Mouse (Mus musculus) stomach, embryonic 14.5 days (tissue): ENCODE data around the gene Olfr857. TPM values are rescaled to one million over a fixed set of nuclear protein-coding genes. Genes with fewer than 3 reads are reported as not detected.
"Not testable (repeated sequence)": the region's sequence is repeated elsewhere in the genome, so short reads cannot be mapped to it uniquely, and the experiment has no call there.

Experiments
- ATAC-seq: fragments of 200-750 bp; cut with Nextera tagmentation; 2 replicates; pipeline ENCODE4 v1.8.0; 2017; ENCODE audit warnings: low read depth, moderate TSS enrichment; ENCODE audit not compliant: insufficient number of reproducible peaks, insufficient read depth, low FRiP score
- H3K27ac ChIP-seq: fragments of 300-500 bp; sonication (generic); 2 replicates; pipeline ENCODE4 v1.5.1; 2014; ENCODE audit warnings: mild to moderate bottlenecking, low read length, moderate library complexity, mixed read lengths
- H3K27me3 ChIP-seq: fragments of 300-500 bp; sonication (generic); 2 replicates; pipeline ENCODE4 v1.6.1; 2014; ENCODE audit warnings: low read length, control low read depth, mixed read lengths; ENCODE audit not compliant: control insufficient read depth, insufficient read depth
- H3K36me3 ChIP-seq: fragments of 300-500 bp; sonication (generic); 2 replicates; pipeline ENCODE4 v1.6.1; 2014; ENCODE audit warnings: mild to moderate bottlenecking, control low read depth, low read length, moderate library complexity, mixed read lengths; ENCODE audit not compliant: control insufficient read depth, insufficient read depth
- H3K4me1 ChIP-seq: fragments of 300-500 bp; sonication (generic); 2 replicates; pipeline ENCODE4 v1.6.1; 2014; ENCODE audit warnings: low read length, control low read depth, mixed read lengths; ENCODE audit not compliant: control insufficient read depth, insufficient read depth
- H3K4me2 ChIP-seq: fragments of 300-500 bp; sonication (generic); replicated peaks from 2 replicates; pipeline ENCODE4 v1.6.1; 2014; ENCODE audit warnings: low read depth, low read length, control low read depth
- H3K4me3 ChIP-seq: fragments of 300-500 bp; sonication (generic); 2 replicates; pipeline ENCODE4 v1.5.1; 2014; ENCODE audit warnings: low read depth, low read length, control low read depth
- H3K9ac ChIP-seq: fragments of 300-500 bp; sonication (generic); replicated peaks from 2 replicates; pipeline ENCODE4 v1.6.1; 2014; ENCODE audit warnings: low read depth, mild to moderate bottlenecking, control low read depth, low read length, moderate library complexity, mixed read lengths
- H3K9me3 ChIP-seq: fragments of 300-500 bp; sonication (generic); 2 replicates; pipeline ENCODE4 v1.6.1; 2016; ENCODE audit warnings: low read depth, low read length, control low read depth; ENCODE audit not compliant: control insufficient read depth
- WGBS: fragments of 180-500 bp; shearing (Covaris S2); extraction: QIAGEN DNeasy Blood & Tissue Kit; methylation state at CpG from one replicate; pipeline ENCODE4 v1.1.7; 2014; 5-methylcytosine and 5-hydroxymethylcytosine counted together
- polyA plus RNA-seq: library from polyadenylated mRNA; unstranded; fragments of >200 nt; fragmentation: Nextera tagmentation; extraction: Ambion mirVana; gene quantifications from 2 replicates; pipeline ENCODE4 v1.2.1, GENCODE M21; 2014

Olfr857 gene
- not detected in 2 replicates for polyA plus RNA-seq

GRCm38 (mm10) chr9:19709133-19709532 is at the start of gene Olfr857:
Gene Olfr857 (plus strand): TSS chr9:19709433.
- WGBS: 87% methylated on average over 1 of the region's 1 CpGs
- no peak within 1 kb of the TSS for H3K9ac ChIP-seq
- H3K4me3 ChIP-seq: no peak within 1 kb of the TSS
- no peaks in the 10 kb centered on the region for H3K9me3 ChIP-seq
- H3K36me3 ChIP-seq: no peaks in the 10 kb centered on the region
- no peak within 1 kb of the TSS for H3K4me2 ChIP-seq
- H3K27me3 ChIP-seq: no peaks in the 10 kb centered on the region
- no peak within 1 kb of the TSS for H3K27ac ChIP-seq
- no peak for ATAC-seq
- no peaks in the 10 kb centered on the region for H3K4me1 ChIP-seq

DNA sequence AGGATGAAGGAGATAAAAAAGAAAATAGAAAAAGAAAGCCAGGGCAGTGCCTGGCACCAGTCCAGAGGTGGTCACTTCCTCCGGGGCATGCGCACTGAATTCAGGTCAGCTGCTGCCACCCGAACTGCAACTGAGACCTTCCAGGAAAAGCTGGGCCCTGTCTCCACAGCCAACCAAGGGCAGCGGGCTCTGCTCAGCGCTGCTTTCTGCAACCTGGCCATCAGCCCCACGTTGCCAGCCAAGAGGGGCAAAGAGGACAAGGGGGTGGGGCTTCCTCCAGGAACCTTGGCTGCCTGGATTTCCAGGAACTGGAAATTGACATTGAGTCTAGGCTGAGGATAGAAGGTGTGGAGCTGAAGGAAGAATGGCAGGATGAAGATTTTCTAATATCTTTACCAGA is 19.0 kb upstream of the Olfr857 start:
- H3K9ac ChIP-seq: no peak overlapping the region
- H3K27ac ChIP-seq: no peak overlapping the region
- WGBS: 85% methylated on average over 6 of the region's 6 CpGs
- no peaks in the 10 kb centered on the region for H3K27me3 ChIP-seq
- H3K9me3 ChIP-seq: no peaks in the 10 kb centered on the region
- H3K4me2 ChIP-seq: no peak overlapping the region
- H3K4me3 ChIP-seq: no peak overlapping the region
- no peaks in the 10 kb centered on the region for H3K36me3 ChIP-seq
- no peaks in the 10 kb centered on the region for H3K4me1 ChIP-seq
- no peak for ATAC-seq

GRCm38 (mm10) chr9:19691426-19691825 is 17.8 kb upstream of the Olfr857 start:
- ATAC-seq: no peak
- H3K4me2 ChIP-seq: no peak overlapping the region
- WGBS: 81% methylated on average over 1 of the region's 1 CpGs

GRCm38 (mm10) chr9:19692430-19692829 is 16.8 kb upstream of the Olfr857 start:
- H3K27me3 ChIP-seq: no peaks in the 10 kb centered on the region
- no peaks in the 10 kb centered on the region for H3K4me1 ChIP-seq
- no peak overlapping the region for H3K4me3 ChIP-seq
- H3K4me2 ChIP-seq: no peak overlapping the region
- no peak for ATAC-seq
- H3K36me3 ChIP-seq: no peaks in the 10 kb centered on the region
- no peak overlapping the region for H3K9ac ChIP-seq
- H3K27ac ChIP-seq: no peak overlapping the region
- no peaks in the 10 kb centered on the region for H3K9me3 ChIP-seq
- WGBS: 70% methylated on average over 2 of the region's 2 CpGs

More at GRCm38 (mm10) chr9:19691426-19691825, 17.8 kb upstream of the Olfr857 start:
- Histone ChIP-seq H3K9me3 (no peaks in the 10 kb centered on the region), H3K36me3 (no peaks in the 10 kb centered on the region), H3K4me1 (no peaks in the 10 kb centered on the region), H3K27ac (no peak overlapping the region), H3K27me3 (no peaks in the 10 kb centered on the region), H3K9ac (no peak overlapping the region), H3K4me3 (no peak overlapping the region)

DNA sequence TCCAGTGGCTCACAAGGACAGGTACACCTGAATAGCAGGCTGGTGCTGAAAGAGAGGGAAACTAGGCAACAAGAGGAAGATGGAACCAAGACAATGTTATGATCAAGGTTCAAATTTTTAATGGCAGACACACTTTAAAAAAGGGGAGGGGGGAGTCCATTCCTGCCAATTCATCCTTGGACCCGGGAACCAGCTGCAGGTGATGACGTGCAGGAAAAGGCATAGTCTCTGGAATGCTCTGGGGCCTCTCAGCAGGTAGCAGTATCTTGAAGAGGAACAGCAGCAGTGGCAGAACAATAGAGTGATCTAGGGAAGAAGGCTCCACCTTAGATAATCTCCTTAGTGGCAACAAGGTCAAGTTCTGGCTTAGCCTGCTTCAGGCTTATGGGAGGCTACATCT is 14.9 kb upstream of the Olfr857 start:
- not testable (repeated sequence) for H3K27me3 ChIP-seq, H3K9ac ChIP-seq, ATAC-seq, H3K4me2 ChIP-seq, H3K4me1 ChIP-seq, H3K36me3 ChIP-seq, H3K27ac ChIP-seq, H3K4me3 ChIP-seq, H3K9me3 ChIP-seq
- WGBS: 70% methylated on average over 2 of the region's 2 CpGs

GRCm38 (mm10) chr9:19694898-19695379 is 14.3 kb upstream of the Olfr857 start:
- not testable (repeated sequence) for H3K36me3 ChIP-seq, H3K4me3 ChIP-seq, H3K9me3 ChIP-seq, ATAC-seq, H3K27ac ChIP-seq, H3K4me1 ChIP-seq, H3K4me2 ChIP-seq, H3K27me3 ChIP-seq, H3K9ac ChIP-seq
- WGBS: 76% methylated on average over 9 of the region's 9 CpGs

DNA sequence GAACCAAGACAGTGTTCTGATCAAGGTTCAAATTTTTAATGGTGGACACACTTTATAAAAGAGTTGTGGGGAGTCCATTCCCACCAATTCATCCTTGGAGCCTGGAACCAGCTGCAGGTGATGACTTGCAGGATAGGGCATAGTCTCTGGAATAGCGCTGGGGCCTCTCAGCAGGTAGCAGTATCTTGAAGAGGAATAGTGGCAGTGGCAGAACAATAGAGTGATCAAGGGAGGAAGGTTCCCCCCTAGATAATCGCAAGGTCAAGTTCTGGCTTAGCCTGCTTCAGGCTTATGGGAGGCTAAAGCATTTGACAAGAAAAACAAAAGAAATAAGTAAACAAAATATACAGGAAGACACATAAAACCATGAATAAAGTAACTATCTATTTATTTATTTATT is 4.7 kb upstream of the Olfr857 start:
- H3K4me3 ChIP-seq, H3K9ac ChIP-seq, H3K27ac ChIP-seq, ATAC-seq, H3K4me2 ChIP-seq, H3K9me3 ChIP-seq, H3K36me3 ChIP-seq, H3K27me3 ChIP-seq, H3K4me1 ChIP-seq: not testable (repeated sequence)
- 71% methylated on average over 2 of the region's 2 CpGs for WGBS

Other genes starting within 250 kb of the Olfr857 start
- not detected in 2 replicates for gene Olfr850, start 231.2 kb upstream of the Olfr857 start, polyA plus RNA-seq
- gene Olfr851, start 216.1 kb upstream of the Olfr857 start, polyA plus RNA-seq: not detected in 2 replicates
- gene Olfr853, start 168.4 kb upstream of the Olfr857 start, polyA plus RNA-seq: not detected in 2 replicates
- gene Olfr854, start 142.1 kb upstream of the Olfr857 start, polyA plus RNA-seq: not detected in 2 replicates
- gene Olfr855, start 126.8 kb upstream of the Olfr857 start, polyA plus RNA-seq: not detected in 2 replicates
- gene Zfp317, start 87.3 kb upstream of the Olfr857 start, polyA plus RNA-seq: 31.3 and 34.5 TPM in 2 replicates
- gene Olfr58, start 70.8 kb downstream of the Olfr857 start, polyA plus RNA-seq: not detected in 2 replicates
- not detected in 2 replicates for gene Olfr859, start 95.5 kb downstream of the Olfr857 start, polyA plus RNA-seq
- not detected in 2 replicates for gene Olfr860, start 140.3 kb downstream of the Olfr857 start, polyA plus RNA-seq
- gene Olfr862, start 178.6 kb downstream of the Olfr857 start, polyA plus RNA-seq: not detected in 2 replicates
- gene Olfr77, start 207.4 kb downstream of the Olfr857 start, polyA plus RNA-seq: 0.35 and 0.36 TPM in 2 replicates